Mouse (Mus musculus) MEL (cell line): ENCODE results near the gene Rpl28. TPM values are rescaled to one million over a fixed set of nuclear protein-coding genes. Genes with fewer than 3 reads are reported as not detected.

Experiments
- DNase-seq: peaks from one replicate; pipeline ENCODE4 v3.0.0; 2011; ENCODE audit warnings: low read depth, low spot score
- H3K27ac ChIP-seq: 2 replicates; pipeline ENCODE4 v1.5.1; 2012; ENCODE audit warnings: low read depth, mild to moderate bottlenecking, control low read depth, low read length, moderate library complexity; ENCODE audit not compliant: control insufficient read depth
- H3K27me3 ChIP-seq, 2 experiments: fragments of 150-350 bp in 1 of 2; sonication (generic) in 1 of 2; 2 replicates each; pipeline ENCODE4 v1.6.1; 2012; ENCODE audit warnings: low read length in 2 of 2, mild to moderate bottlenecking in 2 of 2, improper control_type of control experiment in 1 of 2, moderate library complexity in 1 of 2; ENCODE audit not compliant: insufficient read depth in 2 of 2, control insufficient read depth in 1 of 2
- H3K36me3 ChIP-seq, 2 experiments: 2 replicates each; pipeline ENCODE4 v1.6.1; 2012 to 2014; ENCODE audit warnings: low read length in 2 of 2, improper control_type of control experiment in 1 of 2, inconsistent platforms in 1 of 2, mild to moderate bottlenecking in 1 of 2; ENCODE audit not compliant: insufficient read depth in 2 of 2, control insufficient read depth in 1 of 2
- H3K4me1 ChIP-seq, 2 experiments: fragments of 150-350 bp in 1 of 2; sonication (generic) in 1 of 2; 2 replicates each; pipeline ENCODE4 v1.6.1; 2012; ENCODE audit warnings: low read length in 2 of 2, improper control_type of control experiment in 1 of 2, mild to moderate bottlenecking in 1 of 2; ENCODE audit not compliant: insufficient read depth in 2 of 2, control insufficient read depth in 1 of 2
- H3K4me3 ChIP-seq, 2 experiments: fragments of 150-350 bp in 1 of 2; sonication (generic) in 1 of 2; 2 replicates each; pipeline ENCODE4 v1.5.1; 2012; ENCODE audit warnings: low read depth in 2 of 2, low read length in 2 of 2, mild to moderate bottlenecking in 2 of 2, moderate library complexity in 2 of 2, control low read depth in 1 of 2, improper control_type of control experiment in 1 of 2; ENCODE audit not compliant: control insufficient read depth in 1 of 2, insufficient read depth in 1 of 2
- H3K79me2 ChIP-seq: 2 replicates; pipeline ENCODE4 v1.6.1; 2012; ENCODE audit warnings: mild to moderate bottlenecking, low read length, moderate library complexity; ENCODE audit not compliant: control insufficient read depth, poor library complexity, insufficient read depth
- H3K9ac ChIP-seq: 2 replicates; pipeline ENCODE4 v1.6.1; 2012; ENCODE audit warnings: low read depth, mild to moderate bottlenecking, control low read depth, low read length, moderate library complexity; ENCODE audit not compliant: control insufficient read depth, poor library complexity, severe bottlenecking
- H3K9me3 ChIP-seq: fragments of 150-350 bp; sonication (generic); replicated peaks from 2 replicates; pipeline ENCODE4 v1.6.1; 2012; ENCODE audit warnings: mild to moderate bottlenecking, low read length, improper control_type of control experiment, moderate library complexity; ENCODE audit not compliant: insufficient read depth
- BHLHE40 ChIP-seq: IDR thresholded peaks from 2 replicates; pipeline ENCODE4 v1.6.1; 2012; ENCODE audit warnings: low read depth, mild to moderate bottlenecking, inconsistent platforms, low read length, improper control_type of control experiment, borderline replicate concordance
- CHD1 ChIP-seq: IDR thresholded peaks from 2 replicates; pipeline ENCODE4 v1.6.1; 2012; ENCODE audit warnings: low read depth, mild to moderate bottlenecking, inconsistent platforms, low read length, improper control_type of control experiment
- CHD2 ChIP-seq: IDR thresholded peaks from 2 replicates; pipeline ENCODE4 v1.6.1; 2011; ENCODE audit warnings: low read length, improper control_type of control experiment
- CTCF ChIP-seq, 3 experiments: IDR thresholded peaks in 2 of 3; conservative IDR thresholded peaks in 1 of 3; 2 replicates each; pipeline ENCODE4 v1.5.1; 2011 to 2012; ENCODE audit warnings: low read length in 3 of 3, low read depth in 2 of 3, mild to moderate bottlenecking in 2 of 3, improper control_type of control experiment in 1 of 3, inconsistent platforms in 1 of 3, mixed read lengths in 1 of 3, moderate library complexity in 1 of 3; ENCODE audit not compliant: control insufficient read depth in 1 of 3, insufficient read depth in 1 of 3, poor library complexity in 1 of 3, severe bottlenecking in 1 of 3
- EP300 ChIP-seq, 2 experiments: IDR thresholded peaks; 2 replicates each; pipeline ENCODE4 v1.6.1; 2011; ENCODE audit warnings: improper control_type of control experiment in 2 of 2, low read length in 2 of 2, low read depth in 1 of 2, mild to moderate bottlenecking in 1 of 2
- JUND ChIP-seq: IDR thresholded peaks from 2 replicates; pipeline ENCODE4 v1.6.1; 2011; ENCODE audit warnings: low read depth, mild to moderate bottlenecking, improper control_type of control experiment, low read length
- MAFK ChIP-seq: IDR thresholded peaks from 2 replicates; pipeline ENCODE4 v1.6.1; 2011; ENCODE audit warnings: low read depth, mild to moderate bottlenecking, low read length, improper control_type of control experiment, borderline replicate concordance
- MEF2A ChIP-seq: IDR thresholded peaks from 2 replicates; pipeline ENCODE4 v1.6.1; 2014; ENCODE audit warnings: low read depth, mild to moderate bottlenecking, inconsistent platforms, low read length, improper control_type of control experiment; ENCODE audit not compliant: poor library complexity, insufficient replicate concordance, severe bottlenecking; ENCODE audit errors: extremely low read depth
- POLR2AphosphoS2 ChIP-seq: IDR thresholded peaks from 2 replicates; pipeline ENCODE4 v1.6.1; 2011; ENCODE audit warnings: low read length, improper control_type of control experiment
- POLR2AphosphoS5 ChIP-seq: IDR thresholded peaks from 2 replicates; pipeline ENCODE4 v1.6.1; 2012; ENCODE audit warnings: low read depth, borderline replicate concordance, mild to moderate bottlenecking, inconsistent platforms, low read length, moderate library complexity, mixed read lengths
- RAD21 ChIP-seq: IDR thresholded peaks from 2 replicates; pipeline ENCODE4 v1.6.1; 2011; ENCODE audit warnings: mild to moderate bottlenecking, low read depth, low read length, improper control_type of control experiment
- RCOR1 ChIP-seq: IDR thresholded peaks from 2 replicates; pipeline ENCODE4 v1.6.1; 2012; ENCODE audit warnings: low read depth, mild to moderate bottlenecking, inconsistent platforms, low read length, improper control_type of control experiment
- USF1 ChIP-seq: IDR thresholded peaks from 2 replicates; pipeline ENCODE4 v1.6.1; 2014; ENCODE audit warnings: low read depth, mild to moderate bottlenecking, inconsistent platforms, low read length, improper control_type of control experiment, moderate library complexity
- USF2 ChIP-seq, 2 experiments: IDR thresholded peaks; 2 replicates each; pipeline ENCODE4 v1.6.1; 2011 to 2012; ENCODE audit warnings: improper control_type of control experiment in 2 of 2, low read length in 2 of 2, borderline replicate concordance in 1 of 2, inconsistent platforms in 1 of 2, low read depth in 1 of 2, mild to moderate bottlenecking in 1 of 2; ENCODE audit not compliant: insufficient read depth in 1 of 2
- ZKSCAN1 ChIP-seq: IDR thresholded peaks from 2 replicates; pipeline ENCODE4 v1.6.1; 2012; ENCODE audit warnings: low read depth, mild to moderate bottlenecking, inconsistent platforms, low read length, improper control_type of control experiment, moderate library complexity
- ZNF384 ChIP-seq: IDR thresholded peaks from 2 replicates; pipeline ENCODE4 v1.6.1; 2012; ENCODE audit warnings: low read depth, mild to moderate bottlenecking, inconsistent platforms, low read length, improper control_type of control experiment
- polyA plus RNA-seq, 2 experiments: library from polyadenylated mRNA; stranded (reverse) in 1 of 2; unstranded in 1 of 2; fragments of >175 nt in 1 of 2; fragments of >200 nt in 1 of 2; gene quantifications; 2 replicates each; pipeline versions ENCODE4 v1.2.1 to v1.2.4; 2012; ENCODE audit warnings: low replicate concordance in 2 of 2, low read depth in 1 of 2; ENCODE audit not compliant: insufficient read length in 2 of 2, insufficient read depth in 1 of 2, missing spikeins in 1 of 2
- total RNA-seq: library from RNA; depleted of rRNA; stranded (reverse); fragments of 300-350 nt; gene quantifications from 2 replicates; pipeline ENCODE4 v1.2.3, GENCODE M21; 2012

Rpl28 gene
- total and polyA plus RNA-seq, 3 experiments = 1,000 to 9,991 (median 2,264) TPM

DNA sequence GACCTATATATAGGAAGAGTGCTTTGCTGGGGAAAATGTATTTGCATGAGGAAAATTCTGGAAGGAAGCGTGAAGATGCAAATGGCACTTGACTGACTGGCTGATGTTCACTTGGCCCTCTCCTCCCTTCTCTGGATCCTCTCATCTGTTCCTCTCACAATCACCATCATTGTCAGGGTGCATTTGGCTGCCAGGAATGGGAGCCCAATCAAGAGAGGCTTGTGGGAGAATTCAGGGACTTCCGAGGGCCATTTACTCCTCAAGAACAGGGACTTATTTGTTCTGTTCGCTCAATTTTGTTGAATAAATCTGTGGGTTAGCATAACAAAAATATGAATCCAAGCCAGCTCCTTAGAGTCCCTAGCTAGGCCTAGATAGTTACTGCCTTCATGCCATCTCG, 29.0 kb downstream of the Rpl28 start:
- Histone ChIP-seq H3K27ac (no peak overlapping the region), H3K4me1 (no peaks in the 10 kb centered on the region), H3K4me3 (no peak overlapping the region), H3K79me2 (no peaks in the 10 kb centered on the region), H3K9ac (no peak overlapping the region), H3K27me3 (peaks cover 4 to 13% of the 10 kb centered on the region in 2 experiments; a peak in 3 of 4 replicates), H3K9me3 (no peaks in the 10 kb centered on the region), H3K36me3 (no peaks in the 10 kb centered on the region)
- no peak for TF ChIP-seq ZNF384
- TF ChIP-seq ZKSCAN1 = no peak
- DNase-seq = no peak

DNA sequence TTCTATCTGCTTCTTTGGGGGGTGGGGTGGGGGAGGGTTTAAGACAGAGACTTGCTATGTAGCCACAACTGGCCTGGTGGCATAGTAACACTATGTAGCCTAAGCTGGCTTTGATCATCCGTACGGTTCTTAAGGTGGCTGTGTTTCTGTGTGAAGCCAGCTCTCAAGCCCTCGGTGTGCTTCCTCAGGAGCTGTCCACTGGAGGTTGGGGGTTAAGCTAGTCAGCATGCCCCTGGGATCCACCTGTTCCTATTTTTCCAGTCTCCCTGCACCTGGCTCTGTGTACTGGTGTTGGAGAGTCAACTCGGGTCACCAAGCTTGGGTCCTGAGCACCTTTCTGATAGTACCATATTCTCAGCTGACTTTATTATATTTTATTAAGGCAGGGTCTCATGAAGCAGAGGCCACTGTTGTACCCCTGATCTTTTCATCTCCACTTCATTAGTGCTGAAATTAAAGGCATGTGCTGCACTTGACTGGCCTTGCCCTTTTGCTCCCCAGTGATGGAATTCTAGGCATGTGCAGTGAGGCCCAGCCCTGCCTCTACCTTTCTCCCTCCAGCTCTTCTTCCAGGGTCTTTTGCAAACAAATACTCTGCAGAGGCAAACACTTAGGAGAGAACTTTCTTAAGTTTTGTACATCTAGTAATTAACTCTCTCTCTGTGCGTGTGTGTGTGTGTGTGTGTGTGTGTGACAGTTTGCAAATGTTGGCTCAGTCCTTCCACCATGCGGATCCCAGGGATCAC, 29.7 kb downstream of the Rpl28 start:
- Histone ChIP-seq H3K9me3 (no peaks in the 10 kb centered on the region), H3K27ac (no peak overlapping the region), H3K36me3 (no peaks in the 10 kb centered on the region), H3K4me3 (no peak overlapping the region), H3K9ac (no peak overlapping the region), H3K27me3 (peaks cover 4 to 13% of the 10 kb centered on the region in 2 experiments; a peak in 3 of 4 replicates), H3K79me2 (no peaks in the 10 kb centered on the region), H3K4me1 (no peaks in the 10 kb centered on the region)
- no peak for DNase-seq
- no peak for TF ChIP-seq RCOR1
- TF ChIP-seq BHLHE40 = no peak
- TF ChIP-seq JUND = no peak
- no peak for TF ChIP-seq USF1
- TF ChIP-seq MAFK = no peak
- TF ChIP-seq RAD21 = no peak
- TF ChIP-seq CHD2 = no peak
- no peak for TF ChIP-seq CHD1
- no peak for TF ChIP-seq ZKSCAN1
- TF ChIP-seq POLR2AphosphoS5 = no peak
- no peak for TF ChIP-seq USF2 (IDR thresholded peaks at IDR 0.05; ENCODE audit: borderline replicate concordance in 1 of 2, insufficient read depth in 1 of 2, low read depth in 1 of 2, low read length in 2 of 2)
- TF ChIP-seq, all 39 proteins: peak for 0

DNA sequence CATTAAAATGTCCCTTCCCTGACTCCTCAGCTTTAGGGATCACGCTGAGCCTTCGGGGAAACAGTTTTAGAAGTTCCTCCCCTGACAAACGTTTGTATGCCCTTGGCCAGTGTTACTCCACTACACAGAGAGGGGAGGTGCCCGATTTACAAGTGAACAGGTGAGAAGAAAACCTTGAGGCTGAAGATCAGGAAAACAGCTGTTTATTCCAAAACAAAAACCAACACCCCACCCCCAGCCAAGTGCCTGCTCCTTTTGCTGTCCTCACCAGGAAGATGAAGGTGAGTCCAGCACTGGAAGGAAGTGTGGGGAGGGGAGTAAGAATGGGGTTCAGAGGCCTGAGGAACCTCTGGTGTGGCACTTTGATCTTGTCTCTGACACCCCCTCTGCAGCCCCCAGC, 32.7 kb downstream of the Rpl28 start:
- no peak overlapping the region for H3K9ac ChIP-seq
- H3K36me3 ChIP-seq = no peaks in the 10 kb centered on the region
- H3K9me3 ChIP-seq = no peaks in the 10 kb centered on the region
- no peak for TF ChIP-seq POLR2AphosphoS2
- no peak for TF ChIP-seq MEF2A
- TF ChIP-seq CTCF (IDR thresholded peaks at IDR 0.05 in 2 of 3, conservative IDR thresholded peaks at IDR 0.05 in 1 of 3; ENCODE audit: control insufficient read depth in 1 of 3, insufficient read depth in 1 of 3, low read depth in 2 of 3, low read length in 3 of 3, poor library complexity in 1 of 3, severe bottlenecking in 1 of 3) = no peak
- TF ChIP-seq RCOR1 = no peak
- TF ChIP-seq EP300 (IDR thresholded peaks at IDR 0.05; ENCODE audit: low read depth in 1 of 2, low read length in 2 of 2) = no peak
- TF ChIP-seq, all 39 proteins: peak for 0
- H3K79me2 ChIP-seq = no peaks in the 10 kb centered on the region
- H3K4me1 ChIP-seq = no peaks in the 10 kb centered on the region
- no peak overlapping the region for H3K4me3 ChIP-seq
- no peak overlapping the region for H3K27ac ChIP-seq
- DNase-seq = no peak
- peaks cover 4 to 8% of the 10 kb centered on the region in 2 experiments; a peak in 3 of 4 replicates for H3K27me3 ChIP-seq
